Mouse (Mus musculus) B cell, adult 67 days (primary cell): Measurements from ENCODE around the gene C1qc. TPM values are rescaled to one million over a fixed set of nuclear protein-coding genes. Genes with fewer than 3 reads are reported as not detected.

Experiments used
- total RNA-seq, 2 experiments: library from RNA; stranded (reverse); gene quantifications; 4 replicates each; pipeline ENCODE4 v1.2.4; 2023

The C1qc gene
- total RNA-seq: 1 to 10 TPM; 3.1 to 9.8 TPM

DNA sequence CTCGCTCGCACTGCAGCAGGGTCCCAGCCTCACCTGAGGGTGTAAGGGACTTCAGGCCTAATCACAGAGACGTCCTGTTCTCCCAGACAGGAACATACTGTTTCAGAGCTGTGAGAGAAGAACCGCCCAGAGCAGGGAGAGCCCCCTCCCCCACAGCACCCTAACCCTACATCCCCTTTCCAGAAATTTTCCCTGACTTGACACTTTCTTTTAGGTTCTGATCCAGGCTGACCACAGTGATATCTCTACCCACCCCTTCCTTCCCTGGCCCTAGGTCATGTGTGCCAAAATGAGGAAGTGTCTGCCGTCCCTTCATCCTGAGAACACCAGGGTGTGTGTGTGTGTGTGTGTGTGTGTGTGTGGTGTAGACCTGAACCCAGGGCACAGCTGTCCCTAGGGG is at the start of gene C1qc:
C1qc (minus strand) TSS at position 255 of the 400 bp plus-strand sequence.

DNA sequence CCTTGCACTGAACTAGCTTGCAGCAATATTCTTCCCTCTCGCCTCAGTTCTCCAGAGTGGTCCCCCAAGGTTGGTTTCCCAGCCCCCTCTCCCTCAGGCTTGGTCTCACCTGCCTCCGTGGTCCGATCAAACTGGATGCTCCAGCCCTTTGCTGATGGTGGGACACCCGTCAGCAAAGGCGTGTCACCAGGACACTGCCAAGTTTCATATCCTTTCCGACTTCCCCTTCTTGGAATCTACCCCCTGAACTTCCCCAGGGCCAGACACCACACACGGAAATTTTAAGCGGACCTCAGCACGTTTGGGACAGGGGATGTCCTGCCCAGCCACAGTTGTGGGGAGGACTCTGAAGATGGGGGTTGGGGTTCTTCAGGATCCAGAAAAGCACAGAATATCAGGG is 5.8 kb upstream of the C1qc start, which contains the start of gene C1qa:
C1qa (minus strand) TSS at position 167 of the 400 bp plus-strand sequence.

DNA sequence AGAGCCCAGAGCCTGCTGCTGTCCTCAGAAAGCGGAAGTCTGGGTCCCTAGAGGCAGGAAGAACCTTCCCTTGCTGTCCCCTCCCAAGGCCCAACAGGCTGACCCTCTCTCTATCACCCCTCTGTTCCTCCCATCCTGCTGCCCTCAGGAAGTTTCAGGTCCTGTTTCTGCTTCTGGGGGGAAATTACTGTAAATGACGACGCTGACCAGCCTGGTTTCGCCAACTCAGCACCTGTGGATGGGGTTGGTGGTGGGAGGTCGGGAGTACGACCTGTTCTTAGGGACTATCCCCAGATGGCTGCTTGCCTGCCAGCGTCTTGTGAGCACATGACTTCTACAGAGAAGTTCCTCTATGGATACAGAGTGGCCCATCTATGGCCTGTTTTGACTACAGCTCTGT is 6.8 kb downstream of the C1qc start, which contains the start of gene C1qb:
C1qb (minus strand) TSS at position 87 of the 400 bp plus-strand sequence.

Other genes with a start within 250 kb of the C1qc start
- not detected for gene Ephb2, start 57.1 kb downstream of the C1qc start, total RNA-seq
- gene C1qb, start 6.9 kb downstream of the C1qc start, total RNA-seq: 1 to 10 TPM; 1.9 to 9.0 TPM
- gene C1qa, start 5.7 kb upstream of the C1qc start, total RNA-seq: 1 to 10 TPM; 1.5 to 7.5 TPM
- gene Epha8, start 63.8 kb upstream of the C1qc start, total RNA-seq: not detected
- gene Zbtb40, start 155.7 kb upstream of the C1qc start, total RNA-seq: 10 to 100 TPM; 24.3 to 28.4 TPM